Mouse (Mus musculus): ENCODE data around the gene Ablim1. TPM values are rescaled to one million over a fixed set of nuclear protein-coding genes. Genes with fewer than 3 reads are reported as not detected.

Gene Ablim1
- polyA plus RNA-seq, 1 experiment from 2014 or later = 40.5 TPM

DNA sequence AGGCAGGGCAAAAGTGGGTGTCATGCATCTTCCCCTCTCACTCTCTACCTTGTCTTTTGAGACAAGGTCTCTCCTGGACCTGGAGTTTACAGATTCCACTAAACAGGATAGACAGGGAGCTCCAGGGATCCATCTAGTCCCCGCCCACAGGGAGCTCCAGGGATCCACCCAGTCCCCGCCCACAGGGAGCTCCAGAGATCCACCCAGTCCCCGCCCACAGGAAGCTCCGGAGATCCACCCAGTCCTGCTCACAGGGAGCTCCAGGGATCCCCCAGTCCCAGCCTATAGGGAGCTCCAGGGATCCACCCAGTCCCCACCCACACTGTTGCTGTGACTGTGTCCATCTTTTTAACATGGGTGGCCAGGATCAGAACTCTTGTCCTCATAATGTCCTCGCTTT, 16.7 kb downstream of the Ablim1 start:
- Histone ChIP-seq H3K9me3 (replicated peaks; ENCODE audit: low read length) (no peaks in the 10 kb centered on the region), H3K36me3 (ENCODE audit: insufficient read depth, low read length) (no peaks in the 10 kb centered on the region), H3K27ac (no peak overlapping the region), H3K27me3 (ENCODE audit: insufficient read depth, low read length) (no peaks in the 10 kb centered on the region), H3K4me2 (ENCODE audit: low read length) (no peak overlapping the region), H3K4me3 (replicated peaks; ENCODE audit: low read depth, low read length) (no peak overlapping the region), H3K9ac (ENCODE audit: low read depth, low read length) (no peak overlapping the region), H3K4me1 (replicated peaks; ENCODE audit: insufficient read depth, low read length) (no peaks in the 10 kb centered on the region)
- no peak for TF ChIP-seq CTCF (IDR thresholded peaks at IDR 0.05; ENCODE audit: low read depth)
- 74% methylated on average over 5 of the region's 5 CpGs for WGBS
- DNase-seq (ENCODE audit: low spot score) (no peak), ATAC-seq (replicated peaks; ENCODE audit: low FRiP score, low read depth) (no peak)

DNA sequence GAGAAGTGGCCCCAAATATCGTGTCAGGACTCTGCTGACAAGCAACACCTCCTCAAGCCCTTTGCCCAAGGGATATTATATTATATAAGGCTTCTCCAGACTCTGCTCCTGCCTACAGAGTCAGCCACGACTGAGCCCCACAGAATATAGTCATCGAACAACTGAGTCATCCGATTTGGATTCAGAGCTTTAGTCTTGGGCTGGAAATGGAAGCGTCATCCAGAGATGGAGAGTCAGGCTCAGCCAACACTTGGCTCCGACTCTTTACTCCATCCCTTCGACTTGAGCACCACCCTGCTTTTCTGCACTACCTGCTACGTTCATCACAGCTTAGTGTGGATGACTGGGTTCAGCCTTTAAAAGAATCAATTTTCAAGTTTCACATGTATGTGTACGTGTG, 17.3 kb downstream of the Ablim1 start:
- WGBS = 93% methylated on average over 9 of the region's 9 CpGs
- no peak for ATAC-seq (replicated peaks; ENCODE audit: low FRiP score, low read depth)
- TF ChIP-seq CTCF (IDR thresholded peaks at IDR 0.05; ENCODE audit: low read depth) = no peak
- H3K9me3 ChIP-seq (replicated peaks; ENCODE audit: low read length) = no peaks in the 10 kb centered on the region
- H3K27me3 ChIP-seq (ENCODE audit: insufficient read depth, low read length) = no peaks in the 10 kb centered on the region
- H3K4me3 ChIP-seq (replicated peaks; ENCODE audit: low read depth, low read length) = no peak overlapping the region
- H3K4me2 ChIP-seq (ENCODE audit: low read length) = no peak overlapping the region
- no peaks in the 10 kb centered on the region for H3K36me3 ChIP-seq (ENCODE audit: insufficient read depth, low read length)
- H3K27ac ChIP-seq = no peak overlapping the region
- DNase-seq (ENCODE audit: low spot score) = no peak
- no peak overlapping the region for H3K9ac ChIP-seq (ENCODE audit: low read depth, low read length)
- no peaks in the 10 kb centered on the region for H3K4me1 ChIP-seq (replicated peaks; ENCODE audit: insufficient read depth, low read length)

DNA sequence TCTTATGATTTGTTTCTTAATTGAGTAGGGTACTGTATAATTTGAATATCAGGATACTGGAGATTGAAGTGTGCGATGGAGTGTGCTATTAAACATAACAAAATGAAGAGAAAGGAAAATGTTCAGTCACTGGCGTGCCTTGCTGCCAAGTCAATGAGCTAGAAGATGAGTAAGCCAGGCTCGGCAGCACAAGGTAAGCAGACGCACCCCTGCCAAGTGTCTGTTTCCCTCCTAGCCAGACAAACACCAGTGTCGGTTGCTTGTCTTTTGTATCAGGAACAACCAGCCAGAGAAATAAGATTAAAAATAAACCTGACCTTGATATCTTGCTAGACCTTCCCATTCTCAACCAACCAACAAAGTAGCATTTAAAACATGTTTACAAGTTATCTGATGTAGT, 18.2 kb downstream of the Ablim1 start:
- WGBS = 76% methylated on average over 5 of the region's 5 CpGs
- Histone ChIP-seq H3K9ac (ENCODE audit: low read depth, low read length) (no peak overlapping the region), H3K27me3 (ENCODE audit: insufficient read depth, low read length) (no peaks in the 10 kb centered on the region), H3K4me1 (replicated peaks; ENCODE audit: insufficient read depth, low read length) (no peaks in the 10 kb centered on the region), H3K36me3 (ENCODE audit: insufficient read depth, low read length) (no peaks in the 10 kb centered on the region), H3K9me3 (replicated peaks; ENCODE audit: low read length) (no peaks in the 10 kb centered on the region), H3K4me2 (ENCODE audit: low read length) (no peak overlapping the region), H3K27ac (no peak overlapping the region), H3K4me3 (replicated peaks; ENCODE audit: low read depth, low read length) (no peak overlapping the region)
- TF ChIP-seq CTCF (IDR thresholded peaks at IDR 0.05; ENCODE audit: low read depth) = no peak
- ATAC-seq (replicated peaks; ENCODE audit: low FRiP score, low read depth) (no peak), DNase-seq (ENCODE audit: low spot score) (no peak)

DNA sequence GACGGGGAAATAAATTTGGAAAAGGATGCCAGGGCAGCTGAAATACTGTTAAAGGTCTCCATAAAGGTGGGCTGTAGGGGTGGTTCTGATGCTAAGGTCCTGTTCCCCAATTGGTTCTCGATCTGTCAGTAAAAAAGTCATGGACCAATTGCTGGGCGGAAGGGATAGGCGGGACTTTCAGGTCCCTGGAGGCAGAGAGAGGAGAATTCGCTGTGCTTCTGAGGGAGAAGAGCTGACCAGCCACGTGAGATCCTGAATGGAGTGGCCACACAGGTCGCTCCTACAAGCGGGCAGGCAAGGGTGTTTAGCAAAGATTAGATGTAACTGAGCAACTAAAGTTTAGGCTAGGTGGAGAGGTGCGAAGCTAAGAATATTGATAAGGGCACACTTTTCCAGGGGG, 19.2 kb downstream of the Ablim1 start:
- no peaks in the 10 kb centered on the region for H3K36me3 ChIP-seq (ENCODE audit: insufficient read depth, low read length)
- 67% methylated on average over 9 of the region's 9 CpGs for WGBS
- no peak overlapping the region for H3K27ac ChIP-seq
- no peak overlapping the region for H3K9ac ChIP-seq (ENCODE audit: low read depth, low read length)
- H3K9me3 ChIP-seq (replicated peaks; ENCODE audit: low read length) = no peaks in the 10 kb centered on the region
- H3K27me3 ChIP-seq (ENCODE audit: insufficient read depth, low read length) = no peaks in the 10 kb centered on the region
- no peak overlapping the region for H3K4me3 ChIP-seq (replicated peaks; ENCODE audit: low read depth, low read length)
- no peaks in the 10 kb centered on the region for H3K4me1 ChIP-seq (replicated peaks; ENCODE audit: insufficient read depth, low read length)
- DNase-seq (ENCODE audit: low spot score) (no peak), ATAC-seq (replicated peaks; ENCODE audit: low FRiP score, low read depth) (no peak)
- no peak overlapping the region for H3K4me2 ChIP-seq (ENCODE audit: low read length)
- no peak for TF ChIP-seq CTCF (IDR thresholded peaks at IDR 0.05; ENCODE audit: low read depth)

DNA sequence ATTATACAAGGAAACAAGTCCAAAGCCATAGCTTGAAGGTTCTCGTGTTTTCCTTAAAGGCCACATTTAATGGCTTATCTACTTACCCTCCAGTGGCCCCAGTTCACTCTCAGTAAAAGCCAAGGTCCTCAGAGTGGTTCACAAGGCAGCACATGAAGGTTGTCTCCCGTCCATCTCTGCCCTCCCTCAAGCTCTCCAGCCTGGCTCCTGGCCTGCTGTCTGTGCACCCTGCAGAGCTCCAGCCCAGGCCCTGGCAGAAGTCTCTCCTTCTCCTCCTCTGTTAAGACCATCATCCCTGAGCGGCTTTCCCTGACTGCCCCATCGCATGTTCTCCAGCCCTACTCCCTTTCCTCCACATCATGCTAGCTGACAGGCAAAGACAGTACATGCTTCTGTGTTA, 20.4 kb downstream of the Ablim1 start:
- H3K27ac ChIP-seq = no peak overlapping the region
- TF ChIP-seq CTCF (IDR thresholded peaks at IDR 0.05; ENCODE audit: low read depth) = no peak
- no peaks in the 10 kb centered on the region for H3K27me3 ChIP-seq (ENCODE audit: insufficient read depth, low read length)
- 81% methylated on average over 4 of the region's 4 CpGs for WGBS
- H3K4me3 ChIP-seq (replicated peaks; ENCODE audit: low read depth, low read length) = no peak overlapping the region
- H3K36me3 ChIP-seq (ENCODE audit: insufficient read depth, low read length) = no peaks in the 10 kb centered on the region
- ATAC-seq (replicated peaks; ENCODE audit: low FRiP score, low read depth) = no peak
- H3K9ac ChIP-seq (ENCODE audit: low read depth, low read length) = no peak overlapping the region
- H3K4me1 ChIP-seq (replicated peaks; ENCODE audit: insufficient read depth, low read length) = peaks cover 5% of the 10 kb centered on the region; the same call in 1 of the 2 replicates
- H3K4me2 ChIP-seq (ENCODE audit: low read length) = no peak overlapping the region
- H3K9me3 ChIP-seq (replicated peaks; ENCODE audit: low read length) = no peaks in the 10 kb centered on the region
- no peak for DNase-seq (ENCODE audit: low spot score)

DNA sequence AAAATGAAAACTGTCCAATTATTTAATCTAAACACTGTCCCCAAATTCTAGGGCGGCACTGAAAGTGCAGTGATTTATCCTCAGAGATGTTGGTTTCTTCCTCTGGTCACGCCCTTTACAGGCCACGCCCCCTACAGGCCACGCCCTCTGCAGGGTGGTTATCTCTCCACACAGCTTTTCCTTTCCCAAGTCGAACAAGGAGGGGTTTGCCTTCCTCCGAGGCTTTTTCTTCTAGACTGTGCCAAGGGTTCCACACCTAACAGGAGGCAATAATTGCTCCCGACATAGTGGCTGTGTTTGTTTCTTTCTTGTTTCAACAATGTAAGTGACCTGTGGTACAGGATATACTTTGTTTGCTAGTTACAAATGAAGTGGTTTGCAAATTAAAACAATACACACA, 21.0 kb downstream of the Ablim1 start:
- no peak for DNase-seq (ENCODE audit: low spot score)
- 29% methylated on average over 7 of the region's 7 CpGs for WGBS
- Histone ChIP-seq H3K4me2 (ENCODE audit: low read length) (no peak overlapping the region), H3K9me3 (replicated peaks; ENCODE audit: low read length) (no peaks in the 10 kb centered on the region), H3K4me3 (replicated peaks; ENCODE audit: low read depth, low read length) (no peak overlapping the region), H3K9ac (ENCODE audit: low read depth, low read length) (no peak overlapping the region), H3K4me1 (replicated peaks; ENCODE audit: insufficient read depth, low read length) (peaks cover 5% of the 10 kb centered on the region; the same call in 1 of the 2 replicates), H3K27me3 (ENCODE audit: insufficient read depth, low read length) (no peaks in the 10 kb centered on the region), H3K36me3 (ENCODE audit: insufficient read depth, low read length) (no peaks in the 10 kb centered on the region), H3K27ac (no peak overlapping the region)
- no peak; the same call in 1 of the 2 replicates for TF ChIP-seq CTCF (IDR thresholded peaks at IDR 0.05; ENCODE audit: low read depth)
- no peak for ATAC-seq (replicated peaks; ENCODE audit: low FRiP score, low read depth)

DNA sequence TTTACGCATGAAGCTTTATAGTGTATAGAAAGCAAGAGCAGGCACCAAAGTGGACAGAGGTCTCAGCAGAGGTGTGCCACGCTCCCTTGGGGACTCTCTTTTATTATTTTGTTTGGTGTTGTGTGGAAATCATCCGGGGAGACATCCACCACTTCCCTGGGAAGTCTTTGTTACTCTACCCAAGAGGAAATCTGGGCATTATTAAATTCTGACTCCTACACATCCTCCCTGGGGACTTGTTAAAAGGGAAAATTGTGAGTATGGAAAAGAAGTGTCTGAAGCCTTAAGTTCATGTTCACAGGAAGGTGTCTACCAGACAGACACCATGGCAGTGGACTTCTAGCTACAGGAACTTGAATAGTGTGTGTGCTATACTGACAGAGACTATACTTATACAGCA, 31.4 kb downstream of the Ablim1 start:
- no peaks in the 10 kb centered on the region for H3K9me3 ChIP-seq (replicated peaks; ENCODE audit: low read length)
- H3K36me3 ChIP-seq (ENCODE audit: insufficient read depth, low read length) = no peaks in the 10 kb centered on the region
- H3K27me3 ChIP-seq (ENCODE audit: insufficient read depth, low read length) = no peaks in the 10 kb centered on the region
- WGBS = 61% methylated on average over 3 of the region's 3 CpGs
- H3K27ac ChIP-seq = no peak overlapping the region
- DNase-seq (ENCODE audit: low spot score) (no peak), ATAC-seq (replicated peaks; ENCODE audit: low FRiP score, low read depth) (no peak)
- no peak overlapping the region for H3K4me2 ChIP-seq (ENCODE audit: low read length)
- no peaks in the 10 kb centered on the region for H3K4me1 ChIP-seq (replicated peaks; ENCODE audit: insufficient read depth, low read length)
- H3K9ac ChIP-seq (ENCODE audit: low read depth, low read length) = no peak overlapping the region
- no peak overlapping the region for H3K4me3 ChIP-seq (replicated peaks; ENCODE audit: low read depth, low read length)
- no peak for TF ChIP-seq CTCF (IDR thresholded peaks at IDR 0.05; ENCODE audit: low read depth)
